Mouse (Mus musculus) embryonic facial prominence, embryonic 12.5 days (tissue): Measurements from ENCODE around the gene Olfr1080. TPM values are rescaled to one million over a fixed set of nuclear protein-coding genes. Genes with fewer than 3 reads are reported as not detected.
"Not testable (repeated sequence)": the region's sequence is repeated elsewhere in the genome, so short reads cannot be mapped to it uniquely, and the experiment has no call there.

Source experiments
- ATAC-seq: fragments of 200-750 bp; cut with Nextera tagmentation; 2 replicates; pipeline ENCODE4 v1.8.0; 2017; ENCODE audit not compliant: insufficient number of reproducible peaks, insufficient read depth, low FRiP score, low TSS enrichment
- H3K27ac ChIP-seq: fragments of 300-500 bp; sonication (generic); 2 replicates; pipeline ENCODE4 v1.5.1; 2016; ENCODE audit warnings: mild to moderate bottlenecking
- H3K27me3 ChIP-seq: fragments of 300-500 bp; sonication (generic); 2 replicates; pipeline ENCODE4 v1.6.1; 2016; ENCODE audit warnings: mild to moderate bottlenecking, moderate library complexity
- H3K36me3 ChIP-seq: fragments of 300-500 bp; sonication (generic); 2 replicates; pipeline ENCODE4 v1.6.1; 2016; ENCODE audit warnings: mild to moderate bottlenecking
- H3K4me1 ChIP-seq: fragments of 300-500 bp; sonication (generic); 2 replicates; pipeline ENCODE4 v1.6.1; 2016
- H3K4me2 ChIP-seq: fragments of 300-500 bp; sonication (generic); replicated peaks from 2 replicates; pipeline ENCODE4 v1.6.1; 2016; ENCODE audit warnings: mild to moderate bottlenecking, moderate library complexity
- H3K4me3 ChIP-seq: fragments of 300-500 bp; sonication (generic); 2 replicates; pipeline ENCODE4 v1.5.1; 2016; ENCODE audit warnings: mild to moderate bottlenecking
- H3K9ac ChIP-seq: fragments of 300-500 bp; sonication (generic); 2 replicates; pipeline ENCODE4 v1.6.1; 2016; ENCODE audit warnings: mild to moderate bottlenecking, moderate library complexity
- H3K9me3 ChIP-seq: fragments of 300-500 bp; sonication (generic); 2 replicates; pipeline ENCODE4 v1.6.1; 2016; ENCODE audit warnings: mild to moderate bottlenecking, moderate library complexity
- WGBS: fragments of 180-500 bp; shearing (Covaris S2); methylation state at CpG from one replicate; pipeline ENCODE4 v1.1.7; 2016; 5-methylcytosine and 5-hydroxymethylcytosine counted together
- polyA plus RNA-seq: library from polyadenylated mRNA; unstranded; fragments of >200 nt; fragmentation: Nextera tagmentation; extraction: Ambion mirVana; gene quantifications from 2 replicates; pipeline ENCODE4 v1.2.1, GENCODE M21; 2016

The Olfr1080 gene
- polyA plus RNA-seq, result not detected in 2 replicates

- H3K9ac ChIP-seq, H3K4me3 ChIP-seq, H3K4me1 ChIP-seq, ATAC-seq, H3K36me3 ChIP-seq, H3K4me2 ChIP-seq, H3K27me3 ChIP-seq, H3K27ac ChIP-seq, H3K9me3 ChIP-seq: not testable (repeated sequence)
Measured at GRCm38 (mm10) chr2:86558135-86558534, at the start of gene Olfr1080. TSS of gene Olfr1080 (minus strand) at chr2:86558235.

DNA sequence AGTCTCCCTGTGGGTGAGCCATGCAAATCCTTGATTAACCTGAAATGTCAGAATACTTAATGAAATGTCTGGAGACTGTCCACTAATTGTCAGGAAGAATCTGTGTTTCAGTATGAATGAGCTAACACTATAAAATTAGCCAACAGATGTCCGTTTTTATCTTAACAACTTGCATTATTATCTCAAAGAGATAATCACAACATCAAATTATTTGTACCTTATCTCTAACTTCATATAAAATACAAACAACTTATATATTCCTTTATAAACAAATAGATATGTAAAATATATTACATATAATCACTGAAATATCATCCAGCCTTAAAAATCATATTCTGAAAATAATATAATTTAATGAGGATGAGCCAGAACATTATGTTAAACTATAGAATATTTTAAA, 40.8 kb upstream of the Olfr1080 start, which contains the start of gene Olfr1082:
Gene Olfr1082 (minus strand): TSS at position 101 of the 400 bp plus-strand sequence.
- H3K9me3 ChIP-seq, H3K4me1 ChIP-seq, H3K9ac ChIP-seq, H3K27ac ChIP-seq, H3K4me2 ChIP-seq, ATAC-seq, H3K4me3 ChIP-seq, H3K27me3 ChIP-seq, H3K36me3 ChIP-seq: not testable (repeated sequence)
- 76% methylated on average over 1 of the region's 1 CpGs for WGBS

- Histone ChIP-seq H3K9ac (no peak within 1 kb of the TSS), H3K4me2 (no peak within 1 kb of the TSS), H3K36me3 (no peaks in the 10 kb centered on the region), H3K27me3 (no peaks in the 10 kb centered on the region), H3K27ac (no peak within 1 kb of the TSS), H3K4me3 (no peak within 1 kb of the TSS), H3K4me1 (no peaks in the 10 kb centered on the region), H3K9me3 (no peaks in the 10 kb centered on the region)
- 75% methylated on average over 1 of the region's 1 CpGs for WGBS
- ATAC-seq, result no peak
Measured at GRCm38 (mm10) chr2:86542380-86542779, 15.7 kb downstream of the Olfr1080 start, which contains the start of gene Olfr1079. TSS of gene Olfr1079 (minus strand) at chr2:86542480.

DNA sequence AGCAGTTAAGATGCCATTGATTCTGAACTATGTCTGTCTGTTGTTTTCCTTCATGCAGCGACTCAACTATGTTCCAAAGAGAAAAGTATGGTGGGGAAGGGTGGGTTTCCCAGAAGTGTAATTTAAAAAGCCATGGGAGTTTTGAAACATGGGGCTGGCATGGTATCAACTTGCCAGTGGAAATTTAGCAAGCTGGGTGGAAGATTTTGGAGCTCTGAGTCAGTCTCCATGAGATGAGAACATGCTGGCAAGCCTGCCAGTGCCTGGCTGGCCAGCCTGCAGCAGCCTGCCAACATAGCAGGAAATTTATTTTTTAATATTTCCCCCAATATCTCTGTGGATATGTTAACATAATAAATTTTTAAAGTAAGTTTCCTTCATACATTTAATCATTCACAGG, 27.0 kb downstream of the Olfr1080 start:
- H3K27me3 ChIP-seq, result no peaks in the 10 kb centered on the region
- ATAC-seq, result no peak
- 61% methylated on average over 1 of the region's 1 CpGs for WGBS

DNA sequence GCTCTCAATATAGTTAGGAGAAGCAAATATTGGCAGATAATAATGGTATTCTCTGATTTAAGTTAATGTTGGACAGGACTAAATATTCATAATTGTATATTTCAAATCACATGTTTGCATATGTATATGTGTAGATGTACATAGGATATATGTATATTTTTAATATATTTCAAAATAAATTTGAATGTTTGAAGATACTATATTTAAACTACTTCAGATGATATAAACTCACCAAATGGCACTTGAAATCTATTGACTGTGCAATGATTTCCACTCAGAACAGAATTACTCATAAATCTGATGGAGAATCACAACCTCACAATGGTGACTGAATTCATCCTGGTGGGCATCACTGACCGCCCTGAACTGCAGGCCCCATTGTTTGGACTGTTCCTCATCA, 49.9 kb downstream of the Olfr1080 start, which contains the start of gene Olfr1076:
Gene Olfr1076 (plus strand): TSS at position 301 of the 400 bp plus-strand sequence.
- WGBS, result 88% methylated on average over 1 of the region's 1 CpGs
- H3K9ac ChIP-seq, result no peak within 1 kb of the TSS

More for the DNA sequence above, 27.0 kb downstream of the Olfr1080 start:
- Histone ChIP-seq H3K27ac (no peak overlapping the region), H3K36me3 (no peaks in the 10 kb centered on the region), H3K4me3 (no peak overlapping the region), H3K9me3 (no peaks in the 10 kb centered on the region), H3K9ac (no peak overlapping the region), H3K4me2 (no peak overlapping the region), H3K4me1 (no peaks in the 10 kb centered on the region)

More for the DNA sequence above, 49.9 kb downstream of the Olfr1080 start, which contains the start of gene Olfr1076:
- Histone ChIP-seq H3K4me2 (no peak within 1 kb of the TSS), H3K36me3 (no peaks in the 10 kb centered on the region), H3K27me3 (no peaks in the 10 kb centered on the region), H3K4me3 (no peak within 1 kb of the TSS), H3K4me1 (no peaks in the 10 kb centered on the region), H3K27ac (no peak within 1 kb of the TSS), H3K9me3 (no peaks in the 10 kb centered on the region)
- no peak for ATAC-seq

Other genes with a start within 250 kb of the Olfr1080 start
- gene Olfr1053, start 243.0 kb downstream of the Olfr1080 start, polyA plus RNA-seq, result not detected in 2 replicates
- gene Olfr1054, start 222.8 kb downstream of the Olfr1080 start, polyA plus RNA-seq, result not detected in 2 replicates
- gene Olfr1055, start 208.0 kb downstream of the Olfr1080 start, polyA plus RNA-seq, result not detected in 2 replicates
- gene Olfr1056, start 195.8 kb downstream of the Olfr1080 start, polyA plus RNA-seq, result not detected in 2 replicates
- not detected in 2 replicates for gene Olfr1057, start 179.8 kb downstream of the Olfr1080 start, polyA plus RNA-seq
- not detected in 2 replicates for gene Olfr1058, start 169.7 kb downstream of the Olfr1080 start, polyA plus RNA-seq
- not detected in 2 replicates for gene Olfr1061, start 144.2 kb downstream of the Olfr1080 start, polyA plus RNA-seq
- not detected in 2 replicates for gene Olfr1062, start 131.5 kb downstream of the Olfr1080 start, polyA plus RNA-seq
- not detected in 2 replicates for gene Olfr1065, start 107.6 kb downstream of the Olfr1080 start, polyA plus RNA-seq
- not detected in 2 replicates for gene Olfr1066, start 102.0 kb downstream of the Olfr1080 start, polyA plus RNA-seq
- not detected in 2 replicates for gene Olfr228, start 70.8 kb downstream of the Olfr1080 start, polyA plus RNA-seq
- gene Olfr1076, start 49.8 kb downstream of the Olfr1080 start, polyA plus RNA-seq, result not detected in 2 replicates
- gene Olfr1079, start 15.8 kb downstream of the Olfr1080 start, polyA plus RNA-seq, result not detected in 2 replicates
- not detected in 2 replicates for gene Olfr1082, start 40.7 kb upstream of the Olfr1080 start, polyA plus RNA-seq
- gene Olfr1084, start 81.5 kb upstream of the Olfr1080 start, polyA plus RNA-seq, result not detected in 2 replicates
- not detected in 2 replicates for gene Olfr1085, start 103.8 kb upstream of the Olfr1080 start, polyA plus RNA-seq
- not detected in 2 replicates for gene Olfr1086, start 121.9 kb upstream of the Olfr1080 start, polyA plus RNA-seq
- gene Olfr1087, start 140.2 kb upstream of the Olfr1080 start, polyA plus RNA-seq, result not detected in 2 replicates
- gene Olfr1089, start 175.5 kb upstream of the Olfr1080 start, polyA plus RNA-seq, result not detected in 2 replicates
- gene Olfr1090, start 200.8 kb upstream of the Olfr1080 start, polyA plus RNA-seq, result not detected in 2 replicates
- not detected in 2 replicates for gene Olfr1093, start 224.2 kb upstream of the Olfr1080 start, polyA plus RNA-seq